Mouse (Mus musculus): ENCODE results near the gene Itga11.
"Not testable (repeated sequence)": the region's sequence is repeated elsewhere in the genome, so short reads cannot be mapped to it uniquely, and the experiment has no call there.

Gene Itga11

GRCm38 (mm10) chr9:62819910-62820309, 142.3 kb downstream of the Itga11 start:
- DNase-seq: not testable (repeated sequence)

GRCm38 (mm10) chr9:62820829-62821228, 143.2 kb downstream of the Itga11 start:
- DNase-seq: no peak

GRCm38 (mm10) chr9:62821811-62822210, 144.2 kb downstream of the Itga11 start:
- DNase-seq: no peak

- DNase-seq: no peak
Observed at GRCm38 (mm10) chr9:62825791-62826393, 148.3 kb downstream of the Itga11 start.

- no peak for DNase-seq
Observed at GRCm38 (mm10) chr9:62826456-62826855, 148.8 kb downstream of the Itga11 start.

- DNase-seq: peak; percentile 74
Observed at GRCm38 (mm10) chr9:62827939-62828652, 150.5 kb downstream of the Itga11 start.

GRCm38 (mm10) chr9:62828662-62829086, 151.0 kb downstream of the Itga11 start:
- peak; percentile 98 for DNase-seq

GRCm38 (mm10) chr9:62829877-62830276, 152.3 kb downstream of the Itga11 start:
- DNase-seq: no peak

All from lung, postnatal 36 days (tissue).